Mouse (Mus musculus): Measurements from ENCODE around the gene Farp1. TPM values are rescaled to one million over a fixed set of nuclear protein-coding genes. Genes with fewer than 3 reads are reported as not detected.

Farp1 gene
- polyA plus RNA-seq, 1 experiment = 11.6 TPM

GRCm38 (mm10) chr14:121270490-121270889 lies 235.5 kb downstream of the Farp1 start:
- Histone ChIP-seq H3K27ac (replicated peaks; ENCODE audit: low read depth, low read length) (peak overlapping the region; percentile 46; the same call in 1 of the 2 replicates), H3K4me1 (ENCODE audit: control insufficient read depth, insufficient read depth, insufficient read length, low read length) (no peaks in the 10 kb centered on the region), H3K4me3 (ENCODE audit: insufficient read depth, low read depth, low read length) (0 out of 2 replicates have a peak overlapping the region, but pooled peaks have one; percentile 4)

GRCm38 (mm10) chr14:121274985-121275384 lies 240.0 kb downstream of the Farp1 start:
- no peak overlapping the region for H3K4me3 ChIP-seq (ENCODE audit: insufficient read depth, low read depth, low read length)
- H3K4me1 ChIP-seq (ENCODE audit: control insufficient read depth, insufficient read depth, insufficient read length, low read length) = no peaks in the 10 kb centered on the region
- no peak overlapping the region for H3K27ac ChIP-seq (replicated peaks; ENCODE audit: low read depth, low read length)

DNA sequence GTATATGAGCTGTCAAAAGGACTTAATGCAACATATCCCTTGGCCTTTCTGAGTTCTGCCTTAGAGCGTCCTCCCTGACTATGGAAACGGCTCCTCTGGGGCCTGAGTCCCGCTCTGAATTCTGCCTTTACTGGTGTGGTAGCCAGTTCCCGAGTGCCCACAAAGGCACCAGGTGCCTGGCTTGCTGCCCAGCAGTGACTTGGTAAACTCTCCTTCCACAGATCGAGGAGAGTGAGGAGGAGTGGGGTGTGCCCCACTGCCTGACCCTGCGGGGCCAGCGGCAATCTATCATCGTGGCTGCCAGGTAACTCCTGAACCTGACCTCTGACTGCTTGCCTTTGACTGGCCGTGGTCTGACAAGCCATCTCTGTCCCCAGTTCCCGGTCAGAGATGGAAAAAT lies 241.0 kb downstream of the Farp1 start:
- Histone ChIP-seq H3K4me3 (ENCODE audit: insufficient read depth, low read depth, low read length) (no peak overlapping the region), H3K4me1 (ENCODE audit: control insufficient read depth, insufficient read depth, insufficient read length, low read length) (no peaks in the 10 kb centered on the region), H3K27ac (replicated peaks; ENCODE audit: low read depth, low read length) (no peak overlapping the region)

DNA sequence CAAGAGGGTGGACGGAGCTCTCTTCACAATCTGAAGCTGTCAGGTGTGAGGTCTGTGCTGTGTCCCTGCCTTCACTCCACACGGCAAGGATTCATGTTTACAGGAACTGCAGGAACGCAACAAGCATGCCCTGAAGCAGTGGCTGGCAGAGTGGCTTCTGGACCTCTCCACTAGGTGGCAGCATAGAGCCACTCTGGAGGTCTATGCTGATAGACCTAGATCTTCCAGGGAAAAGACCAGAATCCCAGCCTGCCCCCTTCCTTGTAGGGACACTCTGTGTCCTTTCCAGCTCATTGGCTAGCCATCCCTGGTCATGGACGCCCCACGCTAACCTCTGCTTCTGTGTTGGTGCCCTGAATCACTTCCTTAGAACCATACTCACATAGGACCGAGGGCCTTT lies 244.1 kb downstream of the Farp1 start:
- Histone ChIP-seq H3K4me3 (ENCODE audit: insufficient read depth, low read depth, low read length) (no peak overlapping the region), H3K4me1 (ENCODE audit: control insufficient read depth, insufficient read depth, insufficient read length, low read length) (no peaks in the 10 kb centered on the region), H3K27ac (replicated peaks; ENCODE audit: low read depth, low read length) (no peak overlapping the region)

DNA sequence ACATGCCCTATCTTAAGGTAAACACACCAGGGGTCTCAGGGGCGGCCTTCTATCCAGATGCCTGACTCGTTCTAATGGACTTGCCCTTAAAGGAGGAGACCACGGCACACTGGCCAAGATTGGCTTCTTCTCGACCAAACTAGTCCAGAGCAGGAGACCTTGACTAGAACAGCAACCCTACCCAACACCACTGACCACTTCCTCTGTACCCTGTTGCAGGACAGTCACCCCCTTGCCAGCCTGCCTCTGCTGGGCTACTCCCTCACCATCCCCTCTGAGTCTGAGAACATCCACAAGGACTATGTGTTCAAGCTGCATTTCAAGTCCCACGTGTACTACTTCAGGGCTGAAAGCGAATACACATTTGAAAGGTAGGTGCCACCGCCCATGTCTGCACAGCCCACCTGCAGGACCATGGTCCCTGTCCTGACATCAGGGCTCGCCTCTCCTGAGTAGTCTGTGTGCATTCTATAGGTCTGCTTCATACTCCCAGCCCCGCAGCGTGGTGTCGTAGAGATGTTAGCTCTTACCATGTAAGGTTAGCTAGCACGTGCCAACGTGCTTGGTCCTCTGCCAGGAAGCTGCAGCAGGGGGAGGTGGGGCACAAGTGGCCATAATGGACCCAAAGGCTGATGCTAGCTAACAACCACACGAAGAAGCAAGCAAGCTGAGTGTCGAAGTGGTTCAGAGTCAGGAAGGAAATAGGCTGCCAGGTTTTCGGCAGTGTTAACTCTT lies 245.8 kb downstream of the Farp1 start:
- Histone ChIP-seq H3K4me3 (ENCODE audit: insufficient read depth, low read depth, low read length) (no peak overlapping the region), H3K4me1 (ENCODE audit: control insufficient read depth, insufficient read depth, insufficient read length, low read length) (no peaks in the 10 kb centered on the region), H3K27ac (replicated peaks; ENCODE audit: low read depth, low read length) (no peak overlapping the region)

- Histone ChIP-seq H3K4me1 (ENCODE audit: control insufficient read depth, insufficient read depth, insufficient read length, low read length) (no peaks in the 10 kb centered on the region), H3K27ac (replicated peaks; ENCODE audit: low read depth, low read length) (no peak overlapping the region), H3K4me3 (ENCODE audit: insufficient read depth, low read depth, low read length) (no peak overlapping the region)
Observed at GRCm38 (mm10) chr14:121281336-121281710, 246.3 kb downstream of the Farp1 start.

DNA sequence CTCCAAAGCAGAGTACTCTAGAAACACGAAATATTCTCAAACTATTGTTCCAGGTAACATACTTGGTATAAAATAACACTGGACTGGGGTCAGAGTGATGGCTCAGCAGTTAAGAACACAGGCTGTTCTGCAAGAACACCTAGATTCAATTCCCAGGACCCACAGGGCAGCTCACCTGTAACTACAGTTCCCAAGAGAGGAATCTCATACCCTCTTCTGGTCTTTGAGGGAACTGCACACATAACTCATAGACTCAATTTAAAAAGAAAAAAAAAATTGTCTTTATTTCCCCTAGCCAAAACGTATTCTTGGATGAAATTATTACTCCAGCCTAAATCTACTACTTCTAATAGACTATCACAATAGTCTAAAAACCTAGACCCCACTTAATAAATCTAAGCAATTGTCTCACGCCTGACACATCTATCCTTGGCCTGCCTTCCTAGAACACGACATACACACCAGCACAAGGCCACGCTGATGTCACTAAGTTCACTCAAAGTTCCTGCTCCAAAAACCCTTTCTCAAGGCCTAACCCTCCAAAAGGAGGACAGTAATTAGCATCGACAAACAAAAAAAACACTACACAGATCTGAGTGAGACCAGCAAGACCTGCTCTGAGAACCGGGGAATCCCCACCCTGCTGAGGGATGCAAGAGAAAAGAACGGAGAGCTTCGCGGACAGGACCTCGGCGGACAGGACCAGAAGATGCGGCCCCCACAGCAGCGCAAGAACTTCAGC lies 250.6 kb downstream of the Farp1 start:
- H3K4me3 ChIP-seq (ENCODE audit: insufficient read depth, low read depth, low read length) = no peak overlapping the region
- no peaks in the 10 kb centered on the region for H3K4me1 ChIP-seq (ENCODE audit: control insufficient read depth, insufficient read depth, insufficient read length, low read length)
- H3K27ac ChIP-seq (replicated peaks; ENCODE audit: low read depth, low read length) = no peak overlapping the region

- Histone ChIP-seq H3K4me3 (ENCODE audit: insufficient read depth, low read depth, low read length) (no peak overlapping the region), H3K27ac (replicated peaks; ENCODE audit: low read depth, low read length) (no peak overlapping the region), H3K4me1 (ENCODE audit: control insufficient read depth, insufficient read depth, insufficient read length, low read length) (no peaks in the 10 kb centered on the region)
Observed at GRCm38 (mm10) chr14:121291881-121292280, 256.9 kb downstream of the Farp1 start.

DNA sequence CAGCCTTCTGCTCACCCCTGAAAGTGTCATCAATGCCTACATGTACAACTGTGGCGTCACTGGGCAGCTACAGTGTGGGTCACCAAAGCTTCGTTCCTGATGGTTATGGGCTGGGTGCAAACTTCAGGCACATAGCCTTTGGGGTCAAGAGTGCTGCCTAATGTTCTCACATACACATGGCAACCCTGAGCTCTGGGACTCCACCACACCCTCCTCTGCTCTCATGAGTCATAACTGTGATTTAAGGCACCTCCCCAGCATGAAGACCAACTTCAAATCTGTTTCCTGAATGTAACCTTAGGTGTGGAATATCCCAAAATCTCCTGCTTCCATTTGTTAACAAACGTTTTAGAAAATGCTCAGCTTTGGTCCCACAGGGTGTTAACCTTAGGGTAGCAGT lies 257.4 kb downstream of the Farp1 start:
- Histone ChIP-seq H3K4me1 (ENCODE audit: control insufficient read depth, insufficient read depth, insufficient read length, low read length) (no peaks in the 10 kb centered on the region), H3K4me3 (ENCODE audit: insufficient read depth, low read depth, low read length) (no peak overlapping the region), H3K27ac (replicated peaks; ENCODE audit: low read depth, low read length) (no peak overlapping the region)

DNA sequence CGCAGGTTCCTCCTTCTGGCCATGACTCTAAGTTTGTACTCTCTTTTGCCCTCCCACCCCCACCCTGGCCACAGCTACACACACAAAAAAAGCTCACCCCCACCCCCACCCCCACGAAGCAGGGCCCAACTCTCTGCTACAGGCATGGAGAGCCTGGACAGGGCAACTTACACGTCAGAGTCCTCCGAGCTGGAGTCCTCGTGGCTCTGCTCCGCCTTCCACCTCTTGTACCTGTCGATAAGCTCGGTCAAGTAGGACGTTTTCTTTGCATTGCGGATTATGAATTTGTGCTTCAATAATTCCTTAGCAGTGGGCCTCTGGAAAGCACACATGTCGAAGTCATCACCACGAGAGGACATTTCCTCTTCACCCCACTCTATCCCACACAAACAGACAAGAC lies 259.5 kb downstream of the Farp1 start:
- no peak overlapping the region for H3K4me3 ChIP-seq (ENCODE audit: insufficient read depth, low read depth, low read length)
- H3K4me1 ChIP-seq (ENCODE audit: control insufficient read depth, insufficient read depth, insufficient read length, low read length) = peaks cover 6% of the 10 kb centered on the region; the same call in 1 of the 2 replicates
- no peak overlapping the region for H3K27ac ChIP-seq (replicated peaks; ENCODE audit: low read depth, low read length)

GRCm38 (mm10) chr14:121297103-121297502 lies 262.1 kb downstream of the Farp1 start:
- H3K4me3 ChIP-seq (ENCODE audit: insufficient read depth, low read depth, low read length) = no peak overlapping the region
- peaks cover 6% of the 10 kb centered on the region; the same call in 1 of the 2 replicates for H3K4me1 ChIP-seq (ENCODE audit: control insufficient read depth, insufficient read depth, insufficient read length, low read length)
- no peak overlapping the region for H3K27ac ChIP-seq (replicated peaks; ENCODE audit: low read depth, low read length)

DNA sequence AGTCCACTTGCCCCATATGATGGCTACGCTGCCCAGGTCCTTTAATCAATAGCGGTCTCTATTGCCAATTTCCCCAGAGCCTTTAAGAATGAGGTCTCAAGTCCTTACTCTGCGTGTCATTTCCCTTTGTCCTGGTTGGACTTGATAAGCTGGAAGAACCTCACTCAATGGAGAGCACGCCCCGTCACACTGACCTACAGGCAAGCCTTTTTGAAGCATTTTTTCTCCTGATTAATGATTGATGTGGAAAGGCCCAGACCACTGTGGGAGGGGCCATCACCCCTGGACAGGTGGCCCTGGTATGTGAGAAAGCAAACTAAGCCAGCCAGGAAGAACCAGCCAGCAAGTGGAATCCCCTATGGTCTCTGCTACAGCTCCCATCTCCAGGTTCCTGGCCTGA lies 263.5 kb downstream of the Farp1 start:
- Histone ChIP-seq H3K27ac (replicated peaks; ENCODE audit: low read depth, low read length) (no peak overlapping the region), H3K4me1 (ENCODE audit: control insufficient read depth, insufficient read depth, insufficient read length, low read length) (peaks cover 6% of the 10 kb centered on the region; the same call in 1 of the 2 replicates), H3K4me3 (ENCODE audit: insufficient read depth, low read depth, low read length) (no peak overlapping the region)

GRCm38 (mm10) chr14:121299093-121299492 lies 264.1 kb downstream of the Farp1 start:
- Histone ChIP-seq H3K27ac (replicated peaks; ENCODE audit: low read depth, low read length) (no peak overlapping the region), H3K4me1 (ENCODE audit: control insufficient read depth, insufficient read depth, insufficient read length, low read length) (peaks cover 6% of the 10 kb centered on the region; the same call in 1 of the 2 replicates), H3K4me3 (ENCODE audit: insufficient read depth, low read depth, low read length) (no peak overlapping the region)

- no peak overlapping the region for H3K27ac ChIP-seq (replicated peaks; ENCODE audit: low read depth, low read length)
- H3K4me3 ChIP-seq (ENCODE audit: insufficient read depth, low read depth, low read length) = no peak overlapping the region
- peaks cover 7% of the 10 kb centered on the region for H3K4me1 ChIP-seq (ENCODE audit: control insufficient read depth, insufficient read depth, insufficient read length, low read length)
Observed at GRCm38 (mm10) chr14:121304523-121304922, 269.5 kb downstream of the Farp1 start.

- Histone ChIP-seq H3K4me1 (ENCODE audit: control insufficient read depth, insufficient read depth, insufficient read length, low read length) (peaks cover 16% of the 10 kb centered on the region), H3K4me3 (ENCODE audit: insufficient read depth, low read depth, low read length) (no peak overlapping the region), H3K27ac (replicated peaks; ENCODE audit: low read depth, low read length) (no peak overlapping the region)
Observed at GRCm38 (mm10) chr14:121305316-121306064, 270.5 kb downstream of the Farp1 start.
